11 mouse cellular contexts compared by ENCODE assay signal in genomic region chr13:49352581-49353159, GRCm38 (mm10). TPM values are rescaled to one million over a fixed set of nuclear protein-coding genes. Genes with fewer than 3 reads are reported as not detected.
DNase-seq lines count a peak whose midpoint lies in the region; ATAC-seq and TF ChIP-seq lines count a peak whose summit lies in the region.
"Had no signal": no experiment of that assay in that cellular context is flagged by ENCODE, and none has a peak within 500 bp of the region (broad histone marks: within the 10 kb centered on the region; RNA-seq: fewer than 3 reads in every experiment).

No protein-coding gene starts in this region.

- WGBS in heart, embryonic 10.5 days = 77% methylated on average over 3 of the region's 3 CpGs
- WGBS in midbrain, embryonic 10.5 days = 59% methylated on average over 3 of the region's 3 CpGs

- CTCF ChIA-PET in Patski (lab: Charles Lee) = interaction anchor here (3.1 kb wide), 1 partner anchor 9 kb away, joined by 9 read pairs; no protein-coding TSS in a partner anchor

- no peaks in the 10 kb centered on the region for H3K27me3 ChIP-seq in Patski
- H3K27me3 ChIP-seq in heart, embryonic 10.5 days (ENCODE audit: insufficient read depth, poor library complexity, severe bottlenecking) = no peaks in the 10 kb centered on the region
- H3K27me3 ChIP-seq in midbrain, embryonic 10.5 days (ENCODE audit: low read depth, poor library complexity, severe bottlenecking) = no peaks in the 10 kb centered on the region
- H3K27me3 ChIP-seq: CH12.LX; embryonic facial prominence, embryonic 13.5 days had no signal

- in situ Hi-C loops in Patski (cut with MboI; ENCODE audit: low pct_unique_long_range_greater_than_20kb) = no loop called here

- no peak for TF ChIP-seq CTCF in Patski (IDR thresholded peaks at IDR 0.05)

- POLR2A ChIA-PET in Patski (lab: Charles Lee) = interaction anchor here (1.0 kb wide), 1 partner anchor 12 kb away, joined by 3 read pairs; no protein-coding TSS in a partner anchor

- no peak overlapping the region for H3K4me3 ChIP-seq in heart, embryonic 10.5 days
- no peak overlapping the region for H3K4me3 ChIP-seq in midbrain, embryonic 10.5 days
- H3K4me3 ChIP-seq: embryonic facial prominence, embryonic 13.5 days had no signal

- H3K27ac ChIP-seq in heart, embryonic 10.5 days = peak overlapping the region; percentile 26; the same call in 1 of the 2 replicates
- H3K27ac ChIP-seq in midbrain, embryonic 10.5 days (replicated peaks) = peak overlapping the region; percentile 57; the same call in 1 of the 2 replicates
- H3K27ac ChIP-seq: embryonic facial prominence, embryonic 13.5 days; liver, embryonic 14.5 days had no signal

- peak; percentile 42 to 56 for DNase-seq in adrenal gland, postnatal 36 days
- no peak for DNase-seq in adrenal gland, adult 18-20 months (ENCODE audit: low spot score in 2 of 2)
- DNase-seq in Patski (ENCODE audit: low read depth, low spot score) = peak; percentile 35
- DNase-seq in heart, embryonic 10.5 days (ENCODE audit: low spot score) = no peak
- DNase-seq in midbrain, embryonic 10.5 days (ENCODE audit: low spot score) = no peak
- no peak for DNase-seq in urinary bladder, postnatal 14 days (ENCODE audit: low spot score)
- no peak for DNase-seq in thymus, postnatal 0 days (ENCODE audit: low spot score)
- no peak for DNase-seq in right cerebral cortex, postnatal 25 days

- H3K4me1 ChIP-seq in heart, embryonic 10.5 days = peaks cover 64% of the 10 kb centered on the region
- peaks cover 22% of the 10 kb centered on the region for H3K4me1 ChIP-seq in midbrain, embryonic 10.5 days

- peak; percentile 44 for ATAC-seq in Patski

- H3K9me3 ChIP-seq in heart, embryonic 10.5 days = no peaks in the 10 kb centered on the region
- H3K9me3 ChIP-seq in midbrain, embryonic 10.5 days (replicated peaks) = no peaks in the 10 kb centered on the region
- H3K9me3 ChIP-seq: embryonic facial prominence, embryonic 13.5 days had no signal

- peaks cover 6% of the 10 kb centered on the region; the same call in 1 of the 2 replicates for H3K36me3 ChIP-seq in heart, embryonic 10.5 days
- H3K36me3 ChIP-seq in midbrain, embryonic 10.5 days = peaks cover 17% of the 10 kb centered on the region

RNA-seq across cellular contexts. Expression of gene Bicd2, which starts 11.3 kb away (rescaled TPM):
- total RNA-seq in adrenal gland, postnatal 36 days (2021) = 10 to 100 TPM; 34.8 to 44.6 TPM
- total RNA-seq in adrenal gland, adult 18-20 months (2021) = 10 to 100 TPM; 45.7 to 51.4 TPM
- polyA plus RNA-seq in Patski (2021) = 45.2 TPM
- polyA plus RNA-seq in heart, embryonic 10.5 days (2016; fragmentation: Nextera tagmentation; extraction: Ambion mirVana) = 37.5 and 46.7 TPM in 2 replicates
- polyA plus RNA-seq in midbrain, embryonic 10.5 days (2016; fragmentation: Nextera tagmentation; extraction: Ambion mirVana) = 29.7 and 33.9 TPM in 2 replicates
- 25.4 and 27.0 TPM in 2 replicates for polyA plus RNA-seq in thymus, postnatal 0 days (2015; fragmentation: Nextera tagmentation; extraction: Ambion mirVana)

RNA-seq across cellular contexts. Expression of gene Fgd3, which starts 32.6 kb away (rescaled TPM):
- 1 to 10 TPM; 2.7 to 5.3 TPM for total RNA-seq in adrenal gland, postnatal 36 days (2021)
- 1 to 10 TPM; 3.5 to 6.3 TPM for total RNA-seq in adrenal gland, adult 18-20 months (2021)
- polyA plus RNA-seq in Patski (2021) = 79.4 TPM
- polyA plus RNA-seq in heart, embryonic 10.5 days (2016; fragmentation: Nextera tagmentation; extraction: Ambion mirVana) = 0.26 and 0.45 TPM in 2 replicates
- polyA plus RNA-seq in midbrain, embryonic 10.5 days (2016; fragmentation: Nextera tagmentation; extraction: Ambion mirVana) = 1.1 and 1.5 TPM in 2 replicates
- 1.7 and 2.1 TPM in 2 replicates for polyA plus RNA-seq in thymus, postnatal 0 days (2015; fragmentation: Nextera tagmentation; extraction: Ambion mirVana)

Comparison
In these comparisons a context has a peak if more than half of its experiments do, and no peak if none do; other contexts are left out.
1. DNase-seq: peak in adrenal gland, postnatal 36 days (2 of 2) and Patski (single experiment); none in adrenal gland, adult 18-20 months (0 of 2), heart, embryonic 10.5 days (single experiment), midbrain, embryonic 10.5 days (single experiment), urinary bladder, postnatal 14 days (single experiment), thymus, postnatal 0 days (single experiment) and right cerebral cortex, postnatal 25 days (single experiment).
2. RNA of gene Fgd3, which starts 32.6 kb away (polyA plus RNA-seq): 79.4 TPM in Patski (single experiment); 1.7 to 2.1 TPM in thymus, postnatal 0 days, 1.1 to 1.5 TPM in midbrain, embryonic 10.5 days and 0.26 to 0.45 TPM in heart, embryonic 10.5 days; every median in the first group is over 10 times any median in the second.